Mouse (Mus musculus): ENCODE measurements at regions not wholly inside any gene's neighbourhood (a gene's known extent, or its start where the extent isn't known, plus 50 kb on each side); places are given as distances from the start of the nearest gene placed in this dataset.

DNA sequence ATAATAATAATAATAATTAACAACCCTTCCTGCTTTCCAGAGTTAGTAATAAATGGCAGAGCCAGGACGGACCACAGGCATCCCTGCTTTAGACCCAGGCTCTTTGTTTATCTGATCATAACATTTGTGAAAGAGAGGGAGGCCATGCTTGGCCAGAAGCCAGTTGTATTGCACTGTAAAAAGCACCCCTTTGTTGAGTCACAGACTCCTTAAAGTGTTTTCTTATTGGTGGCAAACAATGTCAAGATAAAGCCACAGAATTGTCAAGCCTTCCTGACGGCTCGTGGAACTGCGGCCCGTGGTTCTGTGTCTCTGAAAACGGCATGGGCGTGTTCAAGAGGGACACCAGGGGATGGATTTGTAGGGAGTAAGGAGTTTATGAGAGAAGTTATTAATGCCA is 72.7 kb upstream of the Man2a1 start:
- Histone ChIP-seq H3K9me3 (replicated peaks; ENCODE audit: insufficient read depth, low read length) (no peaks in the 10 kb centered on the region), H3K36me3 (ENCODE audit: control insufficient read depth in 1 of 2, insufficient read depth in 2 of 2, low read length in 2 of 2) (no peaks in the 10 kb centered on the region), H3K9ac (ENCODE audit: control insufficient read depth, low read depth, low read length, poor library complexity, severe bottlenecking) (no peak overlapping the region), H3K4me3 (ENCODE audit: control insufficient read depth in 1 of 2, insufficient read depth in 1 of 2, low read depth in 2 of 2, low read length in 2 of 2) (peak overlapping the region; percentile 13 to 40; a peak in 3 of 4 replicates), H3K79me2 (ENCODE audit: control insufficient read depth, insufficient read depth, low read length, poor library complexity) (no peaks in the 10 kb centered on the region), H3K27ac (ENCODE audit: control insufficient read depth, low read depth, low read length) (peak overlapping the region; percentile 25), H3K27me3 (ENCODE audit: control insufficient read depth in 1 of 2, insufficient read depth in 2 of 2, low read length in 2 of 2) (no peaks in the 10 kb centered on the region), H3K4me1 (ENCODE audit: control insufficient read depth in 1 of 2, insufficient read depth in 2 of 2, low read length in 2 of 2) (0 out of 4 replicates have a peak, but pooled peaks cover 0 to 11% of the 10 kb centered on the region in 2 experiments)
- peak; percentile 88 for DNase-seq (ENCODE audit: low read depth, low spot score)
- TF ChIP-seq USF1 (IDR thresholded peaks at IDR 0.05; ENCODE audit: low read depth, low read length): no peak
- no peak for TF ChIP-seq TAL1 (IDR thresholded peaks at IDR 0.05; ENCODE audit: low read length)
- no peak for TF ChIP-seq E2F4 (IDR thresholded peaks at IDR 0.05; ENCODE audit: borderline replicate concordance, low read depth, low read length)
- no peak for TF ChIP-seq ZNF384 (IDR thresholded peaks at IDR 0.05; ENCODE audit: low read depth, low read length)
- peak; percentile 57 for TF ChIP-seq MXI1 (IDR thresholded peaks at IDR 0.05; ENCODE audit: low read depth, low read length)
- TF ChIP-seq SIN3A (IDR thresholded peaks at IDR 0.05; ENCODE audit: low read length): peak; percentile 51; the same call in 1 of the 2 replicates
- peak; percentile 51; the same call in 1 of the 2 replicates for TF ChIP-seq MAX (IDR thresholded peaks at IDR 0.05; ENCODE audit: low read length)
- TF ChIP-seq POLR2AphosphoS2 (IDR thresholded peaks at IDR 0.05; ENCODE audit: low read length): no peak
- no peak for TF ChIP-seq CHD1 (IDR thresholded peaks at IDR 0.05; ENCODE audit: low read depth, low read length)
- no peak for TF ChIP-seq MEF2A (IDR thresholded peaks at IDR 0.05; ENCODE audit: extremely low read depth, insufficient replicate concordance, low read depth, low read length, poor library complexity, severe bottlenecking)
- TF ChIP-seq GABPA (IDR thresholded peaks at IDR 0.05; ENCODE audit: low read depth, low read length): no peak
- TF ChIP-seq RCOR1 (IDR thresholded peaks at IDR 0.05; ENCODE audit: low read depth, low read length): 0 out of 2 replicates have a peak, but pooled peaks have one; percentile 22
- TF ChIP-seq ETS1 (IDR thresholded peaks at IDR 0.05; ENCODE audit: low read depth, low read length): peak; percentile 55; the same call in 1 of the 2 replicates
- no peak for TF ChIP-seq USF2 (IDR thresholded peaks at IDR 0.05; ENCODE audit: borderline replicate concordance in 1 of 2, insufficient read depth in 1 of 2, low read depth in 1 of 2, low read length in 2 of 2)
- TF ChIP-seq ELF1 (IDR thresholded peaks at IDR 0.05; ENCODE audit: low read depth, low read length): no peak
- peak in 1 of 2 experiments; percentile 36; a peak in 1 of 4 replicates for TF ChIP-seq EP300 (IDR thresholded peaks at IDR 0.05; ENCODE audit: low read depth in 1 of 2, low read length in 2 of 2)
- TF ChIP-seq CTCF (IDR thresholded peaks at IDR 0.05 in 2 of 3, conservative IDR thresholded peaks at IDR 0.05 in 1 of 3; ENCODE audit: control insufficient read depth in 1 of 3, insufficient read depth in 1 of 3, low read depth in 2 of 3, low read length in 3 of 3, poor library complexity in 1 of 3, severe bottlenecking in 1 of 3): no peak
- TF ChIP-seq CHD2 (IDR thresholded peaks at IDR 0.05; ENCODE audit: low read length): no peak
- TF ChIP-seq GATA1 (IDR thresholded peaks at IDR 0.05; ENCODE audit: low read depth, low read length): peak; percentile 71; the same call in 1 of the 2 replicates
- no peak for TF ChIP-seq POLR2AphosphoS5 (IDR thresholded peaks at IDR 0.05; ENCODE audit: borderline replicate concordance, low read depth, low read length)
- TF ChIP-seq TBP (IDR thresholded peaks at IDR 0.05; ENCODE audit: low read depth, low read length): no peak
- no peak for TF ChIP-seq UBTF (IDR thresholded peaks at IDR 0.05; ENCODE audit: borderline replicate concordance, insufficient read depth, low read depth, low read length)
- TF ChIP-seq TCF12 (IDR thresholded peaks at IDR 0.05; ENCODE audit: low read depth, low read length): 0 out of 2 replicates have a peak, but pooled peaks have one; percentile 8
